Mouse (Mus musculus) left cerebral cortex, adult 9 months (tissue): ENCODE data around the gene Anln.
A peak's percentile ranks its signal among the peaks of the same experiment; 100 is the strongest.

Source experiments
- DNase-seq, 2 experiments: peaks; one replicate each; pipeline ENCODE4 v3.0.0; 2022; ENCODE audit warnings: low spot score in 2 of 2

The Anln gene

GRCm38 (mm10) chr9:22402001-22402400, 13.0 kb upstream of the Anln start:
- no peak for DNase-seq

- no peak for DNase-seq
Observed at GRCm38 (mm10) chr9:22399021-22399420, 10.0 kb upstream of the Anln start.

- no peak for DNase-seq
Observed at GRCm38 (mm10) chr9:22394725-22395124, 5.7 kb upstream of the Anln start.

GRCm38 (mm10) chr9:22390390-22390789, 1.4 kb upstream of the Anln start:
- DNase-seq, result no peak

- no peak for DNase-seq
Observed at GRCm38 (mm10) chr9:22389736-22390245, 803 bp upstream of the Anln start.

- no peak for DNase-seq
Observed at GRCm38 (mm10) chr9:22388401-22388980, 497 bp downstream of the Anln start.

GRCm38 (mm10) chr9:22387901-22388300, 1.1 kb downstream of the Anln start:
- no peak for DNase-seq

GRCm38 (mm10) chr9:22385890-22386289, 3.1 kb downstream of the Anln start:
- no peak for DNase-seq

- peak; percentile 33 to 56 for DNase-seq
Observed at GRCm38 (mm10) chr9:22376086-22376485, 12.9 kb downstream of the Anln start.

- DNase-seq, result no peak
Observed at GRCm38 (mm10) chr9:22372760-22373159, 16.2 kb downstream of the Anln start.

GRCm38 (mm10) chr9:22368030-22368429, 21.0 kb downstream of the Anln start:
- DNase-seq, result no peak

GRCm38 (mm10) chr9:22366621-22367020, 22.4 kb downstream of the Anln start:
- no peak for DNase-seq

GRCm38 (mm10) chr9:22366221-22366620, 22.8 kb downstream of the Anln start:
- no peak for DNase-seq

GRCm38 (mm10) chr9:22360916-22361315, 28.1 kb downstream of the Anln start:
- no peak for DNase-seq

- no peak for DNase-seq
Observed at GRCm38 (mm10) chr9:22355919-22356318, 33.1 kb downstream of the Anln start.

- no peak for DNase-seq
Observed at GRCm38 (mm10) chr9:22353901-22354300, 35.1 kb downstream of the Anln start.

- no peak for DNase-seq
Observed at GRCm38 (mm10) chr9:22353465-22353864, 35.5 kb downstream of the Anln start.

GRCm38 (mm10) chr9:22340331-22340730, 48.7 kb downstream of the Anln start:
- no peak for DNase-seq

- DNase-seq, result no peak
Observed at GRCm38 (mm10) chr9:22337217-22337616, 51.8 kb downstream of the Anln start.

GRCm38 (mm10) chr9:22327475-22328387, 61.3 kb downstream of the Anln start:
- peak; percentile 26 to 83 for DNase-seq

GRCm38 (mm10) chr9:22327099-22327474, 61.9 kb downstream of the Anln start:
- DNase-seq, result no peak

GRCm38 (mm10) chr9:22324579-22324978, 64.4 kb downstream of the Anln start:
- no peak for DNase-seq
